Mouse (Mus musculus) liver (tissue): ENCODE results near the gene Ascl3.

Source experiments
- DNase-seq: peaks from one replicate; pipeline ENCODE4 v3.0.0-alpha.2; 2020; ENCODE audit warnings: mixed read lengths

The Ascl3 gene

DNA sequence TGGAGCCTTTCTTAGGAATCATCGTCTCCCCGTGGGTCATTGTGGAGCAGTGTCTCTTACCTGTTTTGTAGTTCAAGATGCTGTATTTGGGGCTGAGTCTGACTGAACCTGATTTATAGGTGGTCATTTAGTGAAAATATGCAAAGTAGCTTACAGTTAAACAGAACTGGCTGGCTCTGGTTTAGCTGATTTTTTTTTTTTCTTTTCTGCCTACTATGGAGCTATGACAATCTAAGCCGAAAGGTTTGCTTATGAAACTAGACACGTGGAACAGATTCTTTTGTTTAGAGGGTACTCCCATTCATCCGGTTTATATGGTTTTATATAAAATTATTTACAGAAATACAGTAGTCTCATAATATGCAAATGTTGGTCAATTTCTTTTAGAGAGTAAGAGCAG is at the start of gene Ascl3:
TSS of gene Ascl3 (minus strand) at position 101 of the 400 bp plus-strand sequence.
- no peak for DNase-seq

DNA sequence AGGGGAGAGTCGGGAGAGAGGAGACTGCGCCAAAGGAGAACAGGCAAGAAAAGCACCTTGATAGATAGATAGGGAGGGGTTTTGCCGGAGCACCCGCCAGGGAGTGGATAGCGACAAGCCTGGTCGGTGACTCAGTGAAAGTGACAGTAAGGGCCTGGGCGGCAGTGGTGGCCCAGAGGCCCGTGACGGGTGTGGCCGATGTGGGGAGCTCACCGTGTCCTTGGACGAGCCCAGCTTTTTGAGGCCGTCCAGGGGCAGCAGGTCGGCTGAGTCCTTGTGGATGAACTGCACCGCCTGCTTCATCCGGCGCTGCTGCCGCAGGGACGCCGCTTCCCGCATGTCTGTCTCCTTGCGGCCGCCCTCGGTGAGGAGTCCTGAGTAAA is 49.6 kb upstream of the Ascl3 start:
- peak; percentile 72 for DNase-seq

DNA sequence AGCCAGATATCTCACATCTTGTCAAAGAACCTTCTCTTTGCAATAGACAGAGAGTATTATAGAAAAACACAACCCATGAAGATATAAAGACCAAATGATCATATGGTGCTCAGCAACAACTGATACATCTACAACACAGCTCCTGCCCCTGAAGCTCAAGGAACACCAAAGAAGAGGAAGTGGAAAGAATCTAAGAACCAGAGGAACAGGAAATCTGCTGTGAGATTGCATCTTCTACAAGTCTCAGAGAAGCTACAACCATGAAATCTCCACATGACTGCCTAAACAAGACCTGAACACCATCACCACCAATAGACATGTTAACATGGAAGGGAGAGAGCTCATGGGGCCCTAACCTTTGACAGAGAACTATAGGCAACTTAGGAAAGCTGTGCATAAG is 40.7 kb upstream of the Ascl3 start:
- no peak for DNase-seq

DNA sequence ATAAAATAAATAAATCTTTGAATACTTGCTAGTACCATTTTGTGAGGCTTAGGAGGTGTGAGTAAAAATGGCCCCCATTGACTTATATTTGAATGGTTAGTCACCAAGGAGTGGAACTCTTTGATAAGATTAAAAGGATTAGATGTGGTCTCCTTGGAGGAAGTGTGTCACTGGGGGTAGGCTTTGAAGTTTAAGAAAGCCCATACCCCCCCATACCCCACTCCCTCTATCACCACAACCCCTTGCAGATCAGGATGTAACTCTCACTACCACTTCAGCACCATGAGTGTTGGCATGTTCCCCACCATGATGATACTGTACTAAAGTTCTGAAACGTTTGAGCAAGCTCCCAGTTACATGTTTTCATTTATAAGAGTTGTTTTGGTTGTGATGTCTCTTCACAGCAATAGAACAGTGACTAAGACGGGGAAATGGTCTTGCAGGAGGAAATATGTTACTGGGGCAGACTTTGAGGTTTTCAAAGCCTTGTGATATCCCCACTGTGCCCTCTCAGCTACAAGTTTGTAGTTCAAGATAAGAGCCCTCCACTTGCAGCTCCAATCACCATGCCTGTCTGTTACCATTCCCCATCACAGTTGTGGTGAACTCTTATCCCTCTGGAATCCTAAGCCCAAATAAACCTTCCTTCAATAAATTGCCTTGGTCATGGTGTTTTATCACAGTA is 37.3 kb upstream of the Ascl3 start:
- DNase-seq = no peak

DNA sequence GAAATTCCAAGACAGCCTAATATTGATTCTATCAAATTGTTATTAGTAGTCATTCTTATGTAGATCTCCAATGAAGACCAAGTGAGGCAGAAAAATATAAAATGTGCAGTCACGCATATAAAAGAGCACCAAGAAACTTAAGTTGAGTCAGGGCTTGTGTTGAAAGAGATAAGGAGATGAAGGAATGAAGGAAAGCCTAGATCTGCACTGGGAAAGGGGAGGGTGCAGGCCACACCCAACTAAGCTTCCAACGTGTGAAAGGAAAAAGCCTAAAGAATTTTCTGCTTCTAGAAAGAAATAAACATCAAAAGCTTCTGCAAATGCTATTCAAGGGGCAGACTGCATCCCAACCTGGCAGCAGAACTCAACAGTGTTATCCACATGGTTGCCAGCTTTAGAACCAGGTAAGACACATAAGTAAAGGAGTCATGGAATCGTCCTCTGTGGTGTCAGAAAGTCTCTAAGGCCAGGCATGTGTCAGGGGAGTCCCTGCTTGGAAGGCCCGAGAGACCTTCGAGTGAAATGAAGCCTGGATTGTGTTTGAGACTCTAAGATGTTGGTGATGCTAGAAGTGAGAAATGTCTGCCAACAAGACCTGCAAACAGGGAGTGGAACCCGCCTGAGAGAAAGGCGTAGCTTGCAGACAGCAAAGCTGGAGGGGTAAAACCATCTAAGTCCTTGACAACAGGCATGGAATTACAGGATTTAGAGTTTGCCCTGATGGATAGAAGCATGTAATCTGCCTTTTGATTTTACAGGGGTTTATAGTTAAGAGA is 36.2 kb upstream of the Ascl3 start:
- DNase-seq = peak; percentile 58

DNA sequence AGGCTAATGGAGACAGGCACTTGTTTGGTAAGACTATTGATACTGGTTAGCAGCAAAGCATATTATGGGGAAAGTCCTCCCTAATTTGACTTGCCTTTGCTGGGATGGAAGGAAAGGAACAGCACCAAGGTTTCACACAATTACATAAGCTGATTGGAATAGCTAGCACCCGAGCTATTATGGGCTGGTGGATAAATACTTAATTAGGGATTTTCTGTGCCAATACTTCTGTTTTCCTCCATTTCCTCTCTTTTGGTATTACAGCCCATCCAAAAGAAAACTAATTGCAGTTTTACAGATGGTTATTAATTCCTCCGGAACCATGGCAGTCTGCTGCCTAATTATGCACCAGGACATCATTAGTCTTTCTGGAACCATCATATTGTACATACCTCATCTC is 32.5 kb upstream of the Ascl3 start:
- DNase-seq = no peak

DNA sequence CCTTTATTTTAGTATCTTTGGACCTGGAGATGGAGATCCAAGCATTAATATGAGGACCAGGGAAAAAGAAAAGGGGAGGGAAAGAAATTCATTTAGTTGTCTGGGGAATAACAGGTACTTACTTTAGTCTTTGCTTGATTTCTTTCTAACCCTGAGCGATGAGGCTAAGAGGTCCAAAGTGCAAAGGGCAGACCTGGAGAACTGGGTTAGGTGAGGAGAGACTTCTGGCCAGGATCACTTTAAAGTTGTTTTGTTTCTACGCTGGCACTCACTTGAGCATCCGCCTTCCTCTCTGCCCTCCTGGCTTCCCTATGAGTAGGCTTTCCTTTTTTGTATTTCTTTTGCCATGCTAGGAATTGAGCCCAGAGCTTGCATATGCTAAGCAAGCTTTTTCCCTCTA is 24.8 kb upstream of the Ascl3 start:
- DNase-seq = no peak

DNA sequence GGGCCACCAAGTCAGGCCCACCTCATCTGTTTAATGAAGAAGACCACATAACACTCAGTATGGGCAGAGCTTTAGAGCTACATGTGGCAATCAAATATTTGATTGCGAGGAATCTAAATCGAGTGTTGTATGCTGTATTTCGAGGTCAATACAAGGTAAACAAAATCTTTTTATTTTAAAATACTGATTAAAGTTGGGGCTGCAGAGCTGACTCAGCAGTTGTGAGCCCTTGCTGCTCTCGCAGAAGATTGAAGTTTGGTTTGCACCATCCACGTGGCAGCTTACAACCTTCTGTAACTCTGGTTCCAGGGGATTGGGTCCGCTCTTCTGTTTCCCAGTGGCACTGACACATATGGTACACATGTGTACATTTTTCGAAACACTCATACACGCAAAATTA is 22.5 kb upstream of the Ascl3 start:
- no peak for DNase-seq

DNA sequence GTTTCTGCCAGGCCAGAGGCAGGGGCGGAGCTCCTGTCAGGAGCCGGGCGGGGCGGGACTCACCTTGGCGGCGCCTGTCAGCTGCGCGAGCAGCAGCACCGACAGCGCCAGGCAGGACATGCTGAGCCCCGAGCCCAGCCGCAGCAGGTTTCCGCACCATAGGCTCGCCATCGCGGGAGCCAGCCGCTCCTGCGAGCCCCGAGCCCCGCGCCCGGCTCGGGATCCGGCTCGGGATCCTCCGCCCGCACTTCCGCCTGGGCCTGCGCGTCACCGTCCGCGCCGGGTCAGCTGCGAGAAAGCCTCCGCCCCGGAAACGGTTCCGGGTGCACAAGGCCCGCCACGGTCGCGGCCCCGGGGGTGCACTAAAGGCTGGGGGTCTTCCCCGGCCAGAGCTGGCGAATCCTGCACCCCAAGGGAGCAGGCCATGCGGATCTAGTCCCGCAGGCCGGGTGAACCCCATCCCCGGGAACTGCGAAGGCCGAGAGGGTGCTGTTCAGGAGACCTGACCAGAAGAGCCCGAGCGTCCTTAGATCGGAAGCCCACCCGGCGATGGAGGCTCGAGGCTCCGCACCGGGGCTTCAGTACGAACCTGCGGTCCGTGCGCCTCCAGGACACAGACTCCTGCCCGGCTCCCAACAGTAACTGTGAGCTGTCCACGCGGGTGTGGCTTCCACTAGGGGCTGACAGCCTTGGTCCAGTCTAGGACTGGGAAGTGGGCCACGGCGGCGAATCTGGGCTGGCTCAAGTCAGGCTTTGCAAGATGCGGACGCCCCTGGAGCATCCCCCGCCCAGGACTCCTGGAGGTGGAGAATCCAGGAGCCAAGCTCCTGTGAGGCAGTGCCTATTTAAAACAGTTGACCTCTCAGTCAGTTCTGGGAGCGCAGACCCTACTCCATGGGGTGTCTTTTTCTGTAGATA is 20.7 kb upstream of the Ascl3 start, which contains the start of gene Tmem9b:
TSS of gene Tmem9b (minus strand) at position 868 of the 918 bp plus-strand sequence.
- peak; percentile 87 for DNase-seq

DNA sequence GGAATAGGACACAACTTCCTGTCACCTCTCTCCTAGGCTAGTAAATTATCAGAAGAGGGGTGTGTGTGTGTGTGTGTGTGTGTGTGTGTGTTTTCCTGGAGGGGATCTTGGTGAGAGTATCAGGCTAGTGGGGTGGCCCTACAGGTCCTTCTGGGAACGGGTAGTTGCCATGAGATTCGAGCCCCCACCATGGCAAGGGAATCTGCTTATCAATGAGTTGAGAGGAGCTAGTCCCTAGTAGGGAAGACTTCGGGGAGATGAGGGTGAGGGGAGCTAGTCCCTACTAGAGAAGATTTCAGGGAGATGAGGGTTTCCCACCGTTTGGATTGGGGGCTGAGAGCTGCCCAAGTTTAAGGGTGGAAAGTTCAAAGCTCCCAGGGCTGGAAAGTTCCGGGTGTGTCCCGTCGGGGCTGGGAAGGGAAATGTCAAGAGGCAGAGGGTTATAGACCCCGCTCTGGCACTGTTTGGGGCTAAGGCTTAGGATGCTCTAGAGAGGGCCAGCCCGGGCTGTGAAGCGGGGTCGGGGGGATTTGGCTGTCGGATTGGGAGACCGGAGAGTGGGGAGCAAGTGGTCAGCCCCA is 20.0 kb upstream of the Ascl3 start:
- DNase-seq = no peak

DNA sequence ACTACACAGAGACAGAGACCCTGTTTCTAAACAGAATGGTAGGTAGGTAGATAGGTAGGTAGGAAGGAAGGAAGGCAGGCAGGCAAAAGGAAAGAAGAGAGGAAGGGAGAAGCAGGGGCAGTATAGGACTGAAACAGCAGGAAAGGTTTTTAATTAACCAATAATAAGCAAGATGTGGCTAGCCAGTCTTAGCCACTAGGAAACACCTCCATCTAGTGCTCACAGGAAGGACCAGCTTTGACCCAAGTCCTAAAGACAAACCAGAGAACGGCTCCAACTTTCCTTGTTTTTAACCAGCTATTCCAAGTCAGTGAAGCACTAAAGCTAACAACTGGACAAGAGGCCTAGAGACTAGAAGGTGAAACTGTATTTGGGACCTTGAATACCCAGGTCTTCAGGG is 16.2 kb upstream of the Ascl3 start:
- DNase-seq = no peak

DNA sequence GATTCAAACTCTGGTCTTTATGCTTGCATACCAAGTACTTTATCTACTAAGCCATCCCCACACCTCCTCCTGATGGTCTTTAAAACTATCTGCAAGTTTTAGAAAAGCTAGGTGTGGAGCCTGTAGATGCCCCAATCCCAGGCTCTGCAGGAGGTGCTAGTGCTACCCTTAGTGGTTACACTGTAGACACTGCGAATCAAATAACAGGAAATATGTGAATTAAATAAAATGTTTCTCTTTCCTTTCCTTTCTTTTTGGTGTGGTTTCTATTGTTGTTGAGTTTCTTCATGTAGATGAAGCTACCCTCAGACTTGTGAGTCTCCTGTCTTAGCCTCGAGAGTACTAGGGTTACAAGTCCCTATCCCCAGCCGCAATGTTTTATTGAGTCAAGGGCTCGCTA is 10.2 kb upstream of the Ascl3 start:
- DNase-seq = no peak

DNA sequence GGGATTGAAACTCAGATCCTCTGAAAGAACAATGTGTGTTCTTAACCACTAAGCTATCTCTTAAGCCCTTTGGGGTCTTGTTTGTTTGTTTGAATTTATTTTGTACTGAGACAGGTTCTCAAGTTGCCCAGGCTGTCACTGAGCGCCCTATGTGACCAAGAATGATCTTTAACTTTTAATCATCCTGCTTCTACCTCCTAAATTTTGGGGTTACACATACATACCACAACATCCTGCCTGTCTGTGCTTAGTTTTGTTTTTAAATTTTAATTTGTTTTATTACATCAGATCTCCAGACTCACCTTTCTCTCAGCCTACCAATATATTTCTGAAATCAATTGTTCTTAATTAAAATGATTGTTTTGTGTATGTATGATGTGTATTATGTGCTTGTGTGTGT is 9.5 kb upstream of the Ascl3 start:
- DNase-seq = no peak

DNA sequence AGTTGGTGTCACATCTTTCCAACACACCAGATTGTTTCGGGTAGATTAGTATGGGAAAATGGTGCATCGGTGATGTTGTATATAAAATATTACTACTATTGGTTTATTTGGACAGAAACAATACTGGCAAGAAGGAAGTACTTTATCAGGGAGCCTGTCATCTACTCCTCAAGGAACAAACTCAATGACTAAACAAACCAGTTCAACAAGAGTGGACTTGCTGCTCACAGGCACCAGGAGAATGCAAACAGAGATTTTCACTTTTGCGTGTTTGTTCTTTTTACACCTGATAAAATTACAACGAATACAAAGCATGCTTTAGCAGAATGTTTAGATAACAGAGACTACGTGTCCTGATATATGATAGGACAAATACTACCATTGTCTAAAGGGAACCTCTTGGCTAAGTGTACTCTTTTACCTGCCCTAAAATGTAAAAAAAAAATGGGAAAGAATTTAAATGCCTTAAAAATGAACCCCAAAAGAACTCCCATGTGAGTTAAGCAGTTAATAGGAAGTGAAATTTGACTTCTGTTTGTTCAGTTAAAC is 8.4 kb upstream of the Ascl3 start:
- no peak for DNase-seq

DNA sequence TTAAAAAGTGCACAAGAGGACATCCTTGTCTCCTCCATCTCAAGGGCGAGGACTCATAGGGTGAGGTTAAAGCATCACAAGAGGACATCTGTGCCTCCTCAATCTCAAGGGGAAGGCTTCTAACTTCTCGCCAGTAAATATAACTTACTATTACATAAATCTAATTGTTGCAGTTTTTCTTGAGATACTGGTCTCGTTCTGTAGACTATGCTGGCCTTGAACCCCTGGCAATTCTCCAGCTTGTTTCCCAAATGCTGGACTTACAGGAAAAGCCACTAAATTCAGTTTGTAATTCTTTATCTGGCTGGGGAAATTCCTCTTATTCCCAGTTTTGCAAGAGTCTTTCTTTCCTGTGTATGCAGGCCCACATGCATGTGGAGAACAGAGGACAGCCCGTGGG is 3.3 kb upstream of the Ascl3 start:
- DNase-seq = no peak

DNA sequence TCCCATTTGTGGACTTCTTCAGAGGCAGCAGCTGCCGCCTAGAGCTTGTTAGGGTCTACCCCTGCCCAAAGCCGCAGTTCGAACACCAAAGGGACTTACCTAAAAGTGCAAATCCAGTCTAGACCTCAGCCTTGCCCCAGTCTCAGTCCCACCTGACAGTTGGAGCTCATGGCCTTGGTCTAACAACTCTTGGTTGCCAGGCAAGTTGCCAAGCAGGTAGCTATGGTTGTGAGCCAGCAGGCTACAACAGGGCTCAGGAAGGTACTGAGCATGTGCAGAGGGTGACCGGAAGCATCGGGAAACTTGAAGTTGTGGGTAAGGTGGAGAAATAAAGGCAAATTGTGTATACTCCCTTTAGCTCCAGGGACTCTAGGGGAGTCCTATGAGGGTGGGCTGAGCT is 7.8 kb downstream of the Ascl3 start, which contains the start of gene BC051019:
TSS of gene BC051019 (minus strand) at position 154 of the 400 bp plus-strand sequence.
- no peak for DNase-seq

DNA sequence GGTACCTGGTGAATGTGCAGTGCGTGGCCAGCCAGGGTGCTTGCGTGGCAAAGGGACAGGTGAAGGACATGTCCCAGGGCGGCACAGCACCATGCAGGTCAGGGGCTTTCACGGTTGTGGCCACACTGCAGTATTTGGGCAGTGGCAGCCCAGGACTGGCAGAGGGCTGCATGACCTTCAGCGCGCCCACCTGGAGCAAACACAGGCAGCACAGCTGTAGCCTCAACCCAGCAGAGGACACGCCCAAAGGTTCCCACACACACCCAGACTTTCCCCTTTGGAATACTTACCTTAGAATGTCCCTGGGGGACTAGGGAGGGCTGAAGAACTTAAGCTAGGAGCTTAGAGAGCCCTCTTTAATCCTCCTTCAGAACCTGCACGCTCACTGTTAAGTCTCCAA is 8.4 kb downstream of the Ascl3 start:
- DNase-seq = no peak

DNA sequence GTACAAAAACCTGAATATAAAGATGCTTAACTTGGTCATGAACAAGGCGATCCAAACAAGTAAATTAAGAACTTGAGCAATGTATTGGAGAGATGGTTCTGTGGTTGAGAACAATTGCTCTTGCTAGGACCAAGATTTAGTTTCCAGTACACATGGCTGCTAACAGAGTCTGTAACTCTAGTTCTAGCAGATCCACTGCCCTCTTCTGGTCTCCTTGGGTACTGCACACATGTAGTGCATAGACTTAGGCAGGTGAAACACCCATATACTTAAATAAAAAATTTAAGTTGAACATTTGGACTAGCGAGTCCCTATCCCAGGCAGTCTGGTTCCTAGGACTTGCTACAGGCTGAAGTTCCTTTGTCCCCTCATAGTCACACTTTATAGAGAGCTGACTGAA is 8.9 kb downstream of the Ascl3 start:
- DNase-seq = peak; percentile 41

DNA sequence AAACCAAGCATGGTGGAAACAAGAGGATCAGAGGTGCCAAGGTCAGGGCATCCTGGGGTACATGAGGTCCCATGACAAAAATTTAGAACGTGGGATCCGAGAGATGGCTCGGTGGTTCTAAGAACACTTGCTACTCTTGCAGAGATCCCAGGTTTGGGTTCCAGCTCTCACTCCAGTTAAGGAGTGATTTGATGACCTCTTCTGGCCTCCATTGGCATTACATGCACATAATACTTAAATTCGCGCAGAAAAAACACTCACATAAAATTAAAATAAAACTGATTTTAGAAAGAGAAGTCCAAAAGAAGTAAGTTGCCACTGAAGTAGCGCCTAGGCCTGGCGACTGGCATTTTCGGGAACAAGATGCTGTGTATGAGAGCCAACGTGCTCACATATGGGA is 12.2 kb downstream of the Ascl3 start:
- DNase-seq = no peak

DNA sequence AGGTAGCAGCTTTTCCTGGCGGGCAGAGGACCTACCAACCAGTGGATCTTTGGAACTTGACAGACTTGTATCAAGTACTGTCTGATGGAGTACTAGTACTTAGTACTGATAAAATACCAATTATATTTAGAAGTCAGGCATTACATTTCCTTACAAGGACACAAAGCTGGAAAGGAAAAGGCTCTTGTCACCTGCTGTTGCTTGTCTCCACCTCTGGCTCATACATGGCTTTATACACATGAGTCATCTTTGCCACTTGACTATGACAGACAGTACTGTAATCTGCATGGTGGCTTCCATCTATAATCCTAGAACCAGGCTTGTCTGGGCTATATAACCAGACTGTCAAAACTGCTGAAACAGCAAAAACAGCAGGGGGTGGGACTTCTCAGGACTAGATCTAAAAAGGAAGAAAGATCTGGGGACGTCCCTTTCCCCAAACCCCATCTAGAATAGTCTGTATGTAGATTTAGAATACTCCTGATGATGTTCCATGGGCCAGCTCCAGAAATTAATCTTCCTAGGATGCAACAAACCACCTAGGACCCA is 18.0 kb downstream of the Ascl3 start:
- DNase-seq = no peak

DNA sequence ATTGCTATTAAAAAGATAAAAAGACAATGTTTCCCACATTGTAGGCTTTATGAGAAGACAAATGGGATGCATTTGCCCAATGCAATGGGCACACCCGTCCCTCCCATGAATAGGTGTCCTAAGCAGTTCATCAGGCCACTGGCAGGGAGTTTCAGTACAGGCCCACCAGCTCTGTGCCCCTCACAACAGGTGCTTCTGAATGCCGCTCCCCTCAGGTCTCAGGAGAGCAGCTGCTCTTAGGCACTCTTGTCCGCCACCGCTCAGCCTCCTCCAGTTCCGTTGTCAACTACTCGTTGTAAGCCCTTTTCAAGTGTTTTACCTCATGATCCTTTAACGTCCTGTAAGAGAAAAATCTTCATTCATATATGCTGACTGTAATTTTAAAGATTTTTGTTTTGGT is 19.3 kb downstream of the Ascl3 start:
- DNase-seq = no peak

DNA sequence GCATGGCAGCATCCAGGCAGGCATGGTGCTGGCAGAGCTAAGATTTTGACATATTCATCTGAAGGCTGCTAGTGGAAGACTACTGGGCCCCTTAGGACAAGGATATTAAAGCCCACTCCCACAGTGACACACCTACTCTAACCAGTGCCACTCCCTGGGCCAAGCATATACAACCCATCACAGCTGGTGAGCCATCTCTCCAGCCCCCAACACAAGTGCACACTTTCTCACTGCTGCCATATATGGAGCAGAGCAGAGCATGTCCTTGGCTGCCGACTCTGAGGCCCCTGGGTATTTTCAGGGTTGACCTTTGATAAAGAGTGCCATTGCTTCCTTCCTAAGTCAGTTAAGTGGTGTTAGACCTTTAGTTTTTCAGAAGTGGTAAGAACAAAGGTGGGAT is 21.5 kb downstream of the Ascl3 start:
- DNase-seq = no peak
